Mouse (Mus musculus) left cerebral cortex, postnatal 36 days (tissue): ENCODE measurements around the gene Arntl. TPM values are rescaled to one million over a fixed set of nuclear protein-coding genes. Genes with fewer than 3 reads are reported as not detected.

Experiments used
- DNase-seq, 2 experiments: peaks; one replicate each; pipeline ENCODE4 v3.0.0; 2021 to 2022; ENCODE audit warnings: low spot score in 2 of 2, mixed read lengths in 1 of 2
- intact Hi-C: fragments of 180-260 bp; cut with DNase I; formaldehyde crosslinking; loops from one replicate; pipeline ENCODE4 v1.15.1; 2025
- total RNA-seq, 2 experiments: library from RNA; stranded (reverse); gene quantifications; 2 replicates each; pipeline ENCODE4 v1.2.3; 2021

Arntl gene
- total RNA-seq, 2 experiments from 2014 or later, result 34.9 to 39.3 TPM

- intact Hi-C loops, result no loop called here
- no peak for DNase-seq
These were observed 70.0 kb downstream of the Arntl start for GRCm38 (mm10) chr7:113277245-113277644.

GRCm38 (mm10) chr7:113278493-113278892 is 71.2 kb downstream of the Arntl start:
- intact Hi-C loops, result no loop called here
- DNase-seq, result no peak

GRCm38 (mm10) chr7:113279246-113279645 is 72.0 kb downstream of the Arntl start:
- intact Hi-C loops, result no loop called here

GRCm38 (mm10) chr7:113285405-113285804 is 78.1 kb downstream of the Arntl start:
- intact Hi-C loops, result no loop called here
- no peak for DNase-seq

More at GRCm38 (mm10) chr7:113279246-113279645, 72.0 kb downstream of the Arntl start:
- no peak for DNase-seq

- no peak for DNase-seq
- intact Hi-C loops, result no loop called here
These were observed 81.9 kb downstream of the Arntl start for GRCm38 (mm10) chr7:113289211-113289610.

GRCm38 (mm10) chr7:113291741-113292140 is 84.5 kb downstream of the Arntl start:
- DNase-seq, result no peak
- intact Hi-C loops, result no loop called here

GRCm38 (mm10) chr7:113292193-113292592 is 84.9 kb downstream of the Arntl start:
- intact Hi-C loops, result no loop called here
- no peak for DNase-seq

- intact Hi-C loops, result no loop called here
- DNase-seq, result no peak
These were observed 87.3 kb downstream of the Arntl start for GRCm38 (mm10) chr7:113294598-113294997.

- intact Hi-C loops, result no loop called here
- no peak for DNase-seq
These were observed 88.0 kb downstream of the Arntl start for GRCm38 (mm10) chr7:113295077-113295890.

- intact Hi-C loops, result no loop called here
- DNase-seq, result no peak
These were observed 90.5 kb downstream of the Arntl start for GRCm38 (mm10) chr7:113297813-113298212.

- intact Hi-C loops, result loop anchor here (2.0 kb wide), 1 partner anchor 167 kb away; no protein-coding TSS in a partner anchor
- no peak for DNase-seq
These were observed 102.9 kb downstream of the Arntl start for GRCm38 (mm10) chr7:113310136-113310535.

- peak in 1 of 2 experiments; percentile 57 for DNase-seq
- intact Hi-C loops, result loop anchor here (1.0 to 2.0 kb wide), 2 partner anchors 169 to 391 kb away; no protein-coding TSS in a partner anchor
These were observed 104.5 kb downstream of the Arntl start for GRCm38 (mm10) chr7:113311784-113312183.

GRCm38 (mm10) chr7:113320128-113320527 is 112.9 kb downstream of the Arntl start:
- intact Hi-C loops, result no loop called here
- no peak for DNase-seq

GRCm38 (mm10) chr7:113334036-113334435 is 126.8 kb downstream of the Arntl start:
- intact Hi-C loops, result no loop called here
- DNase-seq, result no peak

- no peak for DNase-seq
- intact Hi-C loops, result no loop called here
These were observed 128.0 kb downstream of the Arntl start for GRCm38 (mm10) chr7:113335250-113335649.

- peak; percentile 62 to 69 for DNase-seq
- intact Hi-C loops, result no loop called here
These were observed 140.0 kb downstream of the Arntl start for GRCm38 (mm10) chr7:113347271-113347670.

- DNase-seq, result no peak
- intact Hi-C loops, result no loop called here
These were observed 140.4 kb downstream of the Arntl start for GRCm38 (mm10) chr7:113347694-113348093.

GRCm38 (mm10) chr7:113349089-113349488 is 141.8 kb downstream of the Arntl start:
- no peak for DNase-seq
- intact Hi-C loops, result no loop called here
